Mouse (Mus musculus) spleen, adult 10 weeks (tissue): ENCODE results near the gene Sgo2b. TPM values are rescaled to one million over a fixed set of nuclear protein-coding genes. Genes with fewer than 3 reads are reported as not detected.

Source experiments
- polyA plus RNA-seq: library from polyadenylated mRNA; stranded (reverse); fragments of 350-450 nt; fragmentation: Illumina TruSeq; extraction: RNeasy Lipid Tissue Mini Kit (QIAGEN cat#74804); gene quantifications from one replicate; pipeline ENCODE4 v1.2.3, GENCODE M21; 2015; ENCODE audit warnings: low replicate concordance; ENCODE audit not compliant: insufficient read depth

Gene Sgo2b
- polyA plus RNA-seq: not detected

GRCm38 (mm10) chr8:63951626-63952377, at the start of gene Sgo2b:
Sgo2b (minus strand) TSS chr8:63952248.

